Mouse (Mus musculus) adrenal gland, postnatal 36 days (tissue): ENCODE measurements around the gene Nthl1. TPM values are rescaled to one million over a fixed set of nuclear protein-coding genes. Genes with fewer than 3 reads are reported as not detected.

Experiments used
- microRNA-seq: library from miRNA; unstranded; fragments of <30 nt; microRNA quantifications from one replicate; pipeline ENCODE4 v1.2.0, GENCODE M21; 2021
- total RNA-seq, 2 experiments: library from RNA; stranded (reverse); gene quantifications; 2 replicates each; pipeline ENCODE4 v1.2.3; 2021

The Nthl1 gene
- total RNA-seq, 2 experiments from 2014 or later, result 7.8 TPM

Small RNA genes lying within 50 kb of the gene (microRNA-seq; reads per million reads assigned to microRNA genes)
- 0.75 reads per million for gene Gm24589

Other genes starting within 250 kb of the Nthl1 start
- gene Rnps1, start 218.1 kb upstream of the Nthl1 start, total RNA-seq, result 10 to 100 TPM; 65.7 to 78.7 TPM
- gene Eci1, start 206.0 kb upstream of the Nthl1 start, total RNA-seq, result 100 to 1,000 TPM; 228 to 310 TPM
- 1 to 10 TPM; 2.1 to 4.3 TPM for gene Dnase1l2, start 189.6 kb upstream of the Nthl1 start, total RNA-seq
- gene E4f1, start 162.4 kb upstream of the Nthl1 start, total RNA-seq, result 10 to 100 TPM; 16.8 to 20.2 TPM
- gene Pgp, start 162.3 kb upstream of the Nthl1 start, total RNA-seq, result 10 to 100 TPM; 85.9 to 94.4 TPM
- gene Bricd5, start 158.8 kb upstream of the Nthl1 start, total RNA-seq, result under 1 TPM; 0.30 to 0.46 TPM
- gene Mlst8, start 153.6 kb upstream of the Nthl1 start, total RNA-seq, result 10 to 100 TPM; 22.8 to 24.3 TPM
- gene Caskin1, start 144.1 kb upstream of the Nthl1 start, total RNA-seq, result 10 to 100 TPM; 14.7 to 25.7 TPM
- 100 to 1,000 TPM in 1 of 2 experiments, 10 to 100 TPM in 1; 94.7 to 118 TPM for gene Traf7, start 104.7 kb upstream of the Nthl1 start, total RNA-seq
- gene Rab26, start 98.5 kb upstream of the Nthl1 start, total RNA-seq, result 1 to 10 TPM in 1 of 2 experiments, under 1 TPM in 1; 0.70 to 1.3 TPM
- 10 to 100 TPM; 46.9 to 49.1 TPM for gene Pkd1, start 82.8 kb upstream of the Nthl1 start, total RNA-seq
- gene Tsc2, start 50 bp upstream of the Nthl1 start, total RNA-seq, result 100 to 1,000 TPM in 1 of 2 experiments, 10 to 100 TPM in 1; 79.2 to 103 TPM
- 10 to 100 TPM; 48.0 to 88.5 TPM for gene Slc9a3r2, start 17.6 kb downstream of the Nthl1 start, total RNA-seq
- not detected for gene Npw, start 25.8 kb downstream of the Nthl1 start, total RNA-seq
- 10 to 100 TPM; 47.5 to 51.1 TPM for gene Zfp598, start 37.0 kb downstream of the Nthl1 start, total RNA-seq
- gene Syngr3, start 57.3 kb downstream of the Nthl1 start, total RNA-seq, result 1 to 10 TPM; 1.7 to 2.0 TPM
- 10 to 100 TPM; 34.5 to 42.0 TPM for gene Gfer, start 63.5 kb downstream of the Nthl1 start, total RNA-seq
- gene Noxo1, start 63.6 kb downstream of the Nthl1 start, total RNA-seq, result 1 to 10 TPM; 4.5 to 6.1 TPM
- 10 to 100 TPM; 36.0 to 38.5 TPM for gene Tbl3, start 75.0 kb downstream of the Nthl1 start, total RNA-seq
- gene Rnf151, start 85.4 kb downstream of the Nthl1 start, total RNA-seq, result not detected
- gene Rps2, start 85.4 kb downstream of the Nthl1 start, total RNA-seq, result 100 to 1,000 TPM; 720 to 747 TPM
- 100 to 1,000 TPM; 239 to 246 TPM for gene Ndufb10, start 91.8 kb downstream of the Nthl1 start, total RNA-seq
- under 1 TPM in 1 of 2 experiments, not detected in 1; 0.40 TPM for gene Rpl3l, start 95.1 kb downstream of the Nthl1 start, total RNA-seq
- gene Msrb1, start 104.0 kb downstream of the Nthl1 start, total RNA-seq, result 10 to 100 TPM; 84.2 to 86.1 TPM
- gene Hs3st6, start 120.3 kb downstream of the Nthl1 start, total RNA-seq, result 1 to 10 TPM; 1.8 to 2.2 TPM
- 1 to 10 TPM; 1.0 to 1.1 TPM for gene Meiob, start 171.6 kb downstream of the Nthl1 start, total RNA-seq
- gene Hagh, start 207.5 kb downstream of the Nthl1 start, total RNA-seq, result 100 to 1,000 TPM in 1 of 2 experiments, 10 to 100 TPM in 1; 97.1 to 102 TPM
- 10 to 100 TPM; 22.7 to 39.8 TPM for gene Fahd1, start 217.7 kb downstream of the Nthl1 start, total RNA-seq
- gene Igfals, start 233.3 kb downstream of the Nthl1 start, total RNA-seq, result 1 to 10 TPM; 4.1 to 4.3 TPM